Mouse (Mus musculus): ENCODE results near the gene Gm14180.

DNA sequence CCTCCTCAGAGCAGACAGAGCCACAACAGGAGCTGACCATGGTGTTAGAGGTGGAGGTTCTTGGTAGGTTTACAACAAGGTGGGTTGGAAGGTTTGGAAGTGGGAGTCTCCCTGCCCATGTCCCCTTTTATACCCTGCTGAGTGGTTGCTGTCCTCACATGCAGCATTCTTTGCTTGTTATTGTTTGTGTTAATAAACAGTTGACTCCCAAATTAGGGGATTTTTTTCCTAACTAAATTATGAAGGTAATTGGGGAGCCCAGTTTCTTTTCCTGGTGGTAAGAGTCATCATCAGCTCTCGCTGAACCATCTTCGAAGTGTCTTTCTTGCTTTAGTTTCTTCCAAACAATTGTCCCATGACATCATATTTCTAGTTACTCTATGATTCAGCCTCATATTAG is 46.5 kb upstream of the Gm14180 start, which contains the start of gene Krtap4-8:
- TF ChIP-seq EP300 (IDR thresholded peaks at IDR 0.05; ENCODE audit: low read depth) (no peak), CTCF (IDR thresholded peaks at IDR 0.05; ENCODE audit: low read depth) (no peak)

Data from liver, embryonic 14.5 days (tissue).